Mouse (Mus musculus) bone marrow macrophage, adult 2 months (primary cell): Measurements from ENCODE around the gene Tmem217.

Experiments
- CTCF ChIP-seq: IDR thresholded peaks from 2 replicates; pipeline ENCODE4 v1.5.1; 2012; ENCODE audit warnings: low read depth, mild to moderate bottlenecking, low read length, moderate library complexity
- POLR2A ChIP-seq: IDR thresholded peaks from 2 replicates; pipeline ENCODE4 v1.6.1; 2012; ENCODE audit warnings: mild to moderate bottlenecking, low read depth, low read length, borderline replicate concordance

DNA sequence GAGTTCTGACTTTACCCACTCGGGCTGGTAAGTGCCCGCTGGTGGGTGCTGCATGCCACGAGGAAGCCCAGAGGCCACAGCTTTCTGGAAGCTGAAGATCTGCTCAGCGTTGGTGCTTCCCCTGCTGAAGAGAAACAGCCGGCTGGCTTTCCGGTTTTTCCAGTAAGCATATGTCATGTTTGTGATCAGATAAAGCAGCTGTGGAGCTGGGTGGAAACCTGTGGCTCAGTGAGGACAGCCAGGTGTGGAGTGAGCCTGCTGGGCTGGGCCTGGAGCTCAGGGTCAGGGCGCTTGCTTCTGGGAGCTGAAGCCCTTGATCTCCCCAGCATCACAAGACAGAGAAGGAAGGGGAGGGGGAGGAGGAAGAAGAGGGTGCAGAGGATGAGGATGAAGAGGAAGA is 4.7 kb upstream of the Tmem217 start:
- no peak for TF ChIP-seq POLR2A
- TF ChIP-seq CTCF, result no peak
